Mouse (Mus musculus) MEL-GATA-1-ER (cell line): ENCODE results near the gene Tas2r131.
"Not testable (repeated sequence)": the region's sequence is repeated elsewhere in the genome, so short reads cannot be mapped to it uniquely, and the experiment has no call there.

ENCODE experiments used
- DNase-seq: peaks from one replicate; pipeline ENCODE4 v3.0.0-alpha.2; 2012; ENCODE audit warnings: low read depth; ENCODE audit errors: extremely low read depth

The Tas2r131 gene

GRCm38 (mm10) chr6:132957819-132958218 is at the start of gene Tas2r131:
Tas2r131 (minus strand) TSS chr6:132957919.
- DNase-seq, result no peak

- DNase-seq, result no peak
Measured at GRCm38 (mm10) chr6:132980865-132981264, 23.1 kb upstream of the Tas2r131 start, which contains the start of gene Tas2r109. Tas2r109 (minus strand) TSS chr6:132980965.

DNA sequence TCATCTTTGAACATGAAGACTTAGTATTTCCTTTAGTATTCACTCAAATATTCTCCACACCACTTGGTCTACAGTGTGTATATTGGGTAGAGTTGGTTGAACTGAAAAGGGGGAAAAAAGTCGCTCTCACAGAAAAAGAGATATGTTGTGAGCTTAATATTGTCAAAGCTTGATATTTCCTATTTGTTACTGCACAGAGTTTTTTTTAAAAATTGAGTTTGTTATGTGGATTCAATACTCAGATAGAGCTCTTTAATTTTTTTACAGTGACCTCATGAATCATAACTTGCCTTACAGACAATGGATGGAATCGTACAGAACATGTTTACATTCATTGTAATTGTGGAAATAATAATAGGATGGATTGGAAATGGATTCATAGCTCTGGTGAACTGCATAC is 6.9 kb downstream of the Tas2r131 start, which contains the start of gene Tas2r129:
Tas2r129 (plus strand) TSS at position 301 of the 400 bp plus-strand sequence.
- DNase-seq, result no peak

GRCm38 (mm10) chr6:132941376-132941775 is 16.3 kb downstream of the Tas2r131 start:
- DNase-seq, result not testable (repeated sequence)

- no peak for DNase-seq
Measured at GRCm38 (mm10) chr6:132909351-132909750, 48.4 kb downstream of the Tas2r131 start, which contains the start of gene Tas2r125. Tas2r125 (plus strand) TSS chr6:132909651.
